Mouse (Mus musculus) hindbrain, postnatal 0 days (tissue): ENCODE data around the gene Nmur1. TPM values are rescaled to one million over a fixed set of nuclear protein-coding genes. Genes with fewer than 3 reads are reported as not detected.
A peak's percentile ranks its signal among the peaks of the same experiment; 100 is the strongest.
"Not testable (repeated sequence)": the region's sequence is repeated elsewhere in the genome, so short reads cannot be mapped to it uniquely, and the experiment has no call there.

Experiments
- ATAC-seq: fragments of 200-750 bp; cut with Nextera tagmentation; 2 replicates; pipeline ENCODE4 v1.8.0; 2017; ENCODE audit warnings: mild to moderate bottlenecking, moderate TSS enrichment, moderate library complexity
- DNase-seq: peaks from one replicate; pipeline ENCODE4 v3.0.0-alpha.2; 2015; ENCODE audit warnings: low spot score
- H3K27ac ChIP-seq: fragments of 300-500 bp; sonication (generic); 2 replicates; pipeline ENCODE4 v1.5.1; 2014; ENCODE audit warnings: mild to moderate bottlenecking
- H3K27me3 ChIP-seq: fragments of 300-500 bp; sonication (generic); 2 replicates; pipeline ENCODE4 v1.6.1; 2014; ENCODE audit warnings: low read length, mixed read lengths; ENCODE audit not compliant: insufficient read depth
- H3K36me3 ChIP-seq: fragments of 300-500 bp; sonication (generic); 2 replicates; pipeline ENCODE4 v1.6.1; 2014; ENCODE audit warnings: low read length, mixed read lengths; ENCODE audit not compliant: insufficient read depth
- H3K4me1 ChIP-seq: fragments of 300-500 bp; sonication (generic); 2 replicates; pipeline ENCODE4 v1.6.1; 2014; ENCODE audit warnings: antibody characterized with exemption, low read length, mixed read lengths; ENCODE audit not compliant: insufficient read depth
- H3K4me2 ChIP-seq: fragments of 300-500 bp; sonication (generic); 2 replicates; pipeline ENCODE4 v1.6.1; 2014; ENCODE audit warnings: low read depth, mild to moderate bottlenecking, low read length, moderate library complexity, mixed read lengths
- H3K4me3 ChIP-seq: fragments of 300-500 bp; sonication (generic); 2 replicates; pipeline ENCODE4 v1.5.1; 2014; ENCODE audit warnings: low read length
- H3K9ac ChIP-seq: fragments of 300-500 bp; sonication (generic); replicated peaks from 2 replicates; pipeline ENCODE4 v1.6.1; 2014; ENCODE audit warnings: mild to moderate bottlenecking, low read length, moderate library complexity, mixed read lengths
- H3K9me3 ChIP-seq: fragments of 300-500 bp; sonication (generic); 2 replicates; pipeline ENCODE4 v1.6.1; 2016; ENCODE audit warnings: low read length, mixed read lengths
- CTCF ChIP-seq: IDR thresholded peaks from 2 replicates; pipeline ENCODE4 v1.5.1; 2016; ENCODE audit warnings: antibody characterized with exemption, control low read depth, low read depth
- WGBS: fragments of 180-500 bp; shearing (Covaris S2); extraction: QIAGEN DNeasy Blood & Tissue Kit; methylation state at CpG from one replicate; pipeline ENCODE4 v1.1.7; 2014; 5-methylcytosine and 5-hydroxymethylcytosine counted together
- polyA plus RNA-seq: library from polyadenylated mRNA; unstranded; fragments of >200 nt; fragmentation: Nextera tagmentation; extraction: Ambion mirVana; gene quantifications from 2 replicates; pipeline ENCODE4 v1.2.1, GENCODE M21; 2015
- total RNA-seq: library from RNA; depleted of rRNA; stranded (reverse); fragments of >200 nt; gene quantifications from 2 replicates; pipeline ENCODE4 v1.2.3, GENCODE M21; 2014; rRNA removed

Nmur1 gene
- total RNA-seq (0.16 TPM in 1 of 2 replicates, not detected in the other), polyA plus RNA-seq (0.16 and 0.24 TPM in 2 replicates)

DNA sequence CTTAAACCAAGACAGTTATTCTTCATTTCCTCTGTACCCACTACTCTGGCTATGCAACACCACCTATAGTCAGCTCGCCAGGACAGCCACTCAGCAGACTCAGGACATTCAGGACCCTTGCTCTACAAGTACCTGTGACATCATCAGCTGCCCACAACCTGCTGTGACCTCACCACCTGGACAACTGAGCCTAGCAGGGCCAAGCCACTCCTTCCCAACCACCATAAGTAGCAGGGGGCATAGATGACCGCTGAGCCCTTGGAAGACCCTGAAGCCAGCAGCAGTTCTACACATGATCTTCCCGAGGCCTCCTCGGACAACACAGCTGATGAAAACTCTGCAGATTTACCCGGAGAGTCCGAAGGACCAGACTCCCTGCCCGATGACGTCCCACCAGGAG is at the start of gene Nmur1, which contains the start of gene Tex44:
TSS of gene Nmur1 (minus strand) at position 101 of the 400 bp plus-strand sequence.
TSS of gene Tex44 (plus strand) at position 202 of the 400 bp plus-strand sequence.
- Histone ChIP-seq H3K27me3 (no peaks in the 10 kb centered on the region), H3K9ac (no peak within 1 kb of the TSS), H3K36me3 (no peaks in the 10 kb centered on the region), H3K4me3 (no peak within 1 kb of the TSS), H3K9me3 (no peaks in the 10 kb centered on the region), H3K27ac (peak within 1 kb of the TSS; percentile 48; the same call in 1 of the 2 replicates), H3K4me2 (no peak within 1 kb of the TSS), H3K4me1 (peaks cover 5% of the 10 kb centered on the region)
- no peak for ATAC-seq
- WGBS = 93% methylated on average over 8 of the region's 8 CpGs
- TF ChIP-seq CTCF = no peak
- no peak for DNase-seq

GRCm38 (mm10) chr1:86473109-86473760 is 47.2 kb upstream of the Nmur1 start:
- ATAC-seq (no peak), DNase-seq (no peak)
- no peaks in the 10 kb centered on the region for H3K9me3 ChIP-seq
- H3K36me3 ChIP-seq = no peaks in the 10 kb centered on the region
- peak overlapping the region; percentile 63; the same call in 1 of the 2 replicates for H3K27ac ChIP-seq
- no peak for TF ChIP-seq CTCF
- H3K4me2 ChIP-seq = no peak overlapping the region
- no peak overlapping the region for H3K4me3 ChIP-seq
- WGBS = 96% methylated on average over 18 of the region's 18 CpGs
- no peaks in the 10 kb centered on the region for H3K27me3 ChIP-seq
- H3K4me1 ChIP-seq = peaks cover 6% of the 10 kb centered on the region; the same call in 1 of the 2 replicates
- H3K9ac ChIP-seq = no peak overlapping the region

- Histone ChIP-seq H3K4me2 (peak overlapping the region; percentile 49), H3K9me3 (no peaks in the 10 kb centered on the region), H3K4me3 (no peak overlapping the region), H3K4me1 (peaks cover 6% of the 10 kb centered on the region; the same call in 1 of the 2 replicates), H3K9ac (peak overlapping the region; percentile 48), H3K27ac (peak overlapping the region; percentile 63), H3K36me3 (no peaks in the 10 kb centered on the region), H3K27me3 (no peaks in the 10 kb centered on the region)
- ATAC-seq (peak; percentile 53; the same call in 1 of the 2 replicates), DNase-seq (peak; percentile 28)
- TF ChIP-seq CTCF = no peak
- WGBS = 24% methylated on average over 31 of the region's 31 CpGs
These were observed 46.3 kb upstream of the Nmur1 start for GRCm38 (mm10) chr1:86472197-86472952.

DNA sequence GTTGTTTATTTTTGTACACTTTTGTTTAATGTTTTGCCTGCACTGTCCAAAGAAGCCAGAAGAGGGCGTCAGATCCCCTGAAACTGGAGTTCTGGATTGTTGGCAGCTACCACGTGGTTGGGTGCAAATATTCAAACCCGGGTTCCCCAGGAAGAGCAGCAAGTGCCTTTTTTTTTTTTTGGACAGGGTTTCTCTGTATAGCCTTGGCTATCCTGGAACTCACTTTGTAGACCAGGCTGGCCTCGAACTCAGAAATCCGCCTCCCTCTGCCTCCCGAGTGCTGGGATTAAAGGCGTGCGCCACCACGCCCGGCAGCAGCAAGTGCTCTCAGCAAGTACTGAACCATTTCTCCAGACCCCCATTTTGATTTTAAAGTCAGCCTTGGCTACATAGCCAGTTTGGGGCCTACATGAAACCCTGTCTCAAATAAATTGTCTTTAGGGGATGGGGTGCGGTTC is 45.5 kb upstream of the Nmur1 start:
- H3K4me2 ChIP-seq, ATAC-seq, DNase-seq, H3K4me1 ChIP-seq, H3K9ac ChIP-seq, H3K27me3 ChIP-seq, H3K4me3 ChIP-seq, H3K9me3 ChIP-seq, H3K36me3 ChIP-seq, H3K27ac ChIP-seq: not testable (repeated sequence)
- peak; percentile 29 for TF ChIP-seq CTCF
- WGBS = 77% methylated on average over 11 of the region's 11 CpGs

DNA sequence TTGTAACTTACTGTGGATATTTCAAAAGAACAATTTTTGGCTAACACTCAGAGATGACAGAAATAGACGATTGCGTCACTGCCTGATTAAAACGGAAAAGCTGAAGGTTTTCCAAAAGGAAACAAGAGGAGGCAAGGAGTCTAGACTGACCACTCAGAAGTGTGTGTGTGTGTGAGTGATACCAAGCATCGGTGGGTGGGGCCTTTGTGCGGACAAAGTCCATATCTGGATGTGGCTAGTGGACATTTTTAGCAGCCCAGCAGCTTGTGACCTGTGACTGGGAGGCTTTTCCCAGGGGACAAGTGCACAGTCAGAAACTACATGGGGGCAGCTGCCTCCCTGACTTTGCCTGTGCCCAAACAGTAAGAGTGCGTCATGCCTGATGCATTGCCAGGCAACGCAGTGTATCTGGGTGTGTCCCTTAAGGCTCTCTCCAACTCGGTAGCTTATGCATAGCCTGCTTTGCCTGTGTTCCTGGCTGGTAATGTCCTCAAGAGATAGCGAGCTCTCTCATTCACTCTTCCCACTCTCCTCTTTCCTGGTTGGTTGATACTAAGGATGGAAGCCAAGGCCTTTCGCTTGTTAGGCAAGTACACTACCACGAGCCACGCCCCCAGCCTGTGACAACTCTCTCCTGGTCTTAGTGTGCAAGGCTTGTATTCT is 44.6 kb upstream of the Nmur1 start:
- H3K4me2 ChIP-seq = no peak overlapping the region
- no peaks in the 10 kb centered on the region for H3K27me3 ChIP-seq
- no peak overlapping the region for H3K4me3 ChIP-seq
- H3K9ac ChIP-seq = no peak overlapping the region
- ATAC-seq (peak; percentile 45; the same call in 1 of the 2 replicates), DNase-seq (peak; percentile 15)
- no peaks in the 10 kb centered on the region for H3K36me3 ChIP-seq
- 59% methylated on average over 12 of the region's 12 CpGs for WGBS
- no peaks in the 10 kb centered on the region for H3K9me3 ChIP-seq
- peaks cover 6% of the 10 kb centered on the region; the same call in 1 of the 2 replicates for H3K4me1 ChIP-seq
- no peak for TF ChIP-seq CTCF
- peak overlapping the region; percentile 20; the same call in 1 of the 2 replicates for H3K27ac ChIP-seq

GRCm38 (mm10) chr1:86469876-86470275 is 43.8 kb upstream of the Nmur1 start:
- DNase-seq = no peak
- TF ChIP-seq CTCF = no peak
- no peak overlapping the region for H3K27ac ChIP-seq
- WGBS = 100% methylated on average over 4 of the region's 4 CpGs
- H3K4me2 ChIP-seq = no peak overlapping the region
- H3K9ac ChIP-seq = no peak overlapping the region
- H3K36me3 ChIP-seq = no peaks in the 10 kb centered on the region
- no peaks in the 10 kb centered on the region for H3K9me3 ChIP-seq
- H3K27me3 ChIP-seq = no peaks in the 10 kb centered on the region
- no peak for ATAC-seq
- no peak overlapping the region for H3K4me3 ChIP-seq
- H3K4me1 ChIP-seq = peaks cover 6% of the 10 kb centered on the region; the same call in 1 of the 2 replicates
